Mouse (Mus musculus): ENCODE measurements around the gene Apoa2.

Apoa2 gene

DNA sequence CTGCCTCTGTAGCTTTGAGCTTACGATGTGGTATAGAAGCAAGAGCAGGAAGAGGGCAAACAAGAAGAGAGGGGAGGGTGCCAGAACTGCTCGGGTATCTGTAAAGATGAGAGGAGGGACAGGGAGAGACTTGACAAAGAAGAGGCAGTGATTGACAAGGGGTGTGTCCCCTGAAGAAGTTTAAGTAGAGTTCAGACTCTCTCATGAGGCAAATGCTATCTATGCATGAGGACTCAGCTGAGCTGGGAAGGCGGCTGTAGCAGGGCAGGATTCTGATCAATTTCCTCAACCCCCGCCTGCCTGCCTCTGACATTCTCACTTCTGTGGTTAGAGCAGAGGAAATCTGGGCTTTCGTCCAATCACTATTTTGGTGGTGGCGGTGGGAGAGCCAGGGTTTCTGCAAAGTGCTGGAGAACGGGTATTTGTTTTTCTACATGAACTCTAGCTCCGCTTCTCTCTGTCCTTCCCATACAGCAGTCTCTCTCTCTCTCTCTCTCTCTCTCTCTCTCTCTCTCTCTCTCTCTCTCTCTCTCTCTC, 37.8 kb downstream of the Apoa2 start:
- DNase-seq, result peak; percentile 52

- peak; percentile 41 for DNase-seq
These were observed 38.3 kb downstream of the Apoa2 start for GRCm38 (mm10) chr1:171263185-171263611.

DNA sequence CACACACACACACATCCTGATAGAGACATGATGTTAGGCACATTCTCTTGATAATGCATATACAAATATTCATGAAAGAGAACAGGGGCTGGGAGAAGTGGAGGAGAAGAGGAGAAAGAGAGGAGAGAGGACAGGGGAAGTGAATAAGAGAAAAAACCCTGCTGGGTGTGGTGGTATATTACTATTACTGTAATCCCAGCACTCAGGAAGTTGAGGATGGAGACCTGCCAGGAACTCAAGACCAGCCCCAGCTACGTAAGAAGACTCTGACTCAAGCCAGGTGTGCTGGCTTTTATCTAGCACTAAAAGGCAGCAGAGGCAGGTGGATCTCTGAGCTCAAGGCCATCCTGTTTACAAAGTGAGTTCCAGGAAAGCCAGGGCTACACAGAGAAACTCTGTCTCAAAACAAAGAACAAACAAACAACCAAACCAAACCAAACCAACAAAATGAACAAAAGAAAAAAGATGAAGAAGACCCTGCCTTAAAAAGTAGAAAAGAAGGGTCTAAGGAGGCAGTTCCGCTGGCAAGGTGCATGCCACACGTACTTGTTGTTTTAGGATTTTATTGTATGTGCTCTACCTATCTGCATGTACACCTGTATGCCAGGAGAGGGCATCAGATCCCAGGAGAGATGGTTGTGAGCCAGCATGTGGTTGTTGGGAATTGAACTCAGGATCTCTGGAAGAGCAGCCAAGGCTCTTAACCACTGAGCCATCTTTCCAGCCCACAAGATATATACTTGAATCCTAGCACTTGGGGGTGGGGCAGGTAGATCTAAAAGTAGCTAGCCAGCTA, 39.0 kb downstream of the Apoa2 start:
- no peak for DNase-seq

DNA sequence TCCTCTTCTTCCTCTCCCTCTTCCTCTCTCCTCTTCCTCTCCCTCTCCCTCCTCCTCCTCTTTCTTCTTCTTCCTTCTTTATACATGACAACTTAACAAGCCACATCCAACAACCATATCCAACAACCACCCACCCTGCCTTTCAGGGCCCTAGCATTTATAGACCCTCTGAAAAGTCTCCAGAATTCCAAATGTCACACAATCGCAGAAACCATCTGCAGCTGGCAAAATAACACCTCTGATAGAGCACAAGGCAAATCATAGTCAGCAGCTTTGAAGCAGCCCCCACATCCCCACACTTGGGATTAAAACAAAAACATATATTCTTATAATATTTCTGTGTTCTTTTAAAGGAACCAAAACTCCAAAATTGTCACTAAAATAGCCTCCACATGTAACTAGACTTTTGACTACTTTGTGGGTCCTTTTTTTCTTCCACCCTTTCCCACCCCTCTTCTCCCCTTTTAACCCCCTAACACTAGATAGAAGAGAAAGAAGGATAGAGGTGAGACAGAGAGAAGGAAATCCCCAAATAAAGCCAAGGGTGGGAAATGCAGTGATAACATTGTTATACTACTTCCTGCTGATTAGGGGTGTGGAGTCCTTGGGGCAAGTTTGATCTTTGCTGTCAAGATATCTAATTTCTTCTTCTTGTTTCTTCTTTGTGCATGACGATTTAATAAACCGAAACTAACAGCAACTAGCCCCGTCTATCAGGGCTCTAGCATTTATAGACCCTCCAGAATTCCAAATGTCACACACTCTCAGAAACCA, 41.3 kb downstream of the Apoa2 start:
- no peak for DNase-seq

DNA sequence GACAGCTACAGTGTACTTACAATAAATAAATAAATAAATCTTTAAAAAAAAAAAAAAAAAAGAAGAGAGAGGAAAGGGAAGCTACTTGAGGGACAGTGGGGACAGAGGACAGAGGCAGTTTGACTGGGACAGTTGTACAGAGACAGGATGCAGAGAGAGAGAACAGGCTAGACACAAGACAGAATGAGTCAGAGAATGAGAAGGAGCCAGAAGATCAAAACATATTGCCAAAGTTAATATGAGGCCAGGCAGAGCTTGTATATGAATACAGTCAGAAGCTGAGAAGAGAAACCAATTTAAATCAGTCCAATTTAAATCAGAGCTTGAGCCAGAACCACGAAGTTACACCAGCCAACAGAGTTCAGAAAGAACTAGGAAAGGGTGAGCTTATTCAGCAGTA, 43.5 kb downstream of the Apoa2 start:
- DNase-seq, result no peak

- DNase-seq, result peak; percentile 99
These were observed 45.2 kb downstream of the Apoa2 start, which contains the start of gene B4galt3 for GRCm38 (mm10) chr1:171269848-171270572. B4galt3 (plus strand) TSS chr1:171270328.

GRCm38 (mm10) chr1:171270573-171270900, 45.7 kb downstream of the Apoa2 start:
- DNase-seq, result peak; percentile 68

DNA sequence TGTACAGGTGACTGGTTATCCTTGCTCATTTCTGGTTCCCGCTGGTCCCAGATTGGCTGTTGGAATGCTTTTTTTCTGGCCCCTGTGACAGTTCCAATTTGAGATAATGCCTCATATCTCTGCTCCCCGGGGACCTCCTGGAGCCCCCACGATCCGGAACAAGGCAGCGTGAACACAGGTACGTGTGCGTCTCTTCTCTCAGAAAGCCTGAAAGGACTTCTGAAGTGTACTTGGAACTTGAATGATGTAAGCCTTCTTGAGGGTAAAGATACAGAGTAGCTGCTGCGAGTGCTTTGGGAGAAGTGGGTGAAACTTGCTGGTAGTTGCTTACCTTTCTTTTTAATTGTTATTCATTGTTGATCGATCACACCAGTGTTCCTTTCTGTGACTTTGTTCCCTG, 46.3 kb downstream of the Apoa2 start:
- DNase-seq, result peak; percentile 46

GRCm38 (mm10) chr1:171271622-171272021, 46.8 kb downstream of the Apoa2 start:
- DNase-seq, result no peak

- no peak for DNase-seq
These were observed 47.2 kb downstream of the Apoa2 start for GRCm38 (mm10) chr1:171272086-171272485.

- no peak for DNase-seq
These were observed 49.3 kb downstream of the Apoa2 start for GRCm38 (mm10) chr1:171274171-171274570.

GRCm38 (mm10) chr1:171275144-171275734, 50.4 kb downstream of the Apoa2 start:
- no peak for DNase-seq

Measured in liver (tissue).